Mouse (Mus musculus) heart, postnatal 0 days (tissue): ENCODE measurements around the gene Fer1l4. TPM values are rescaled to one million over a fixed set of nuclear protein-coding genes. Genes with fewer than 3 reads are reported as not detected.

Experiments
- ATAC-seq: fragments of 200-750 bp; cut with Nextera tagmentation; 2 replicates; pipeline ENCODE4 v1.8.0; 2017; ENCODE audit warnings: low read depth, moderate number of reproducible peaks, moderate library complexity; ENCODE audit not compliant: insufficient read depth
- DNase-seq: peaks from one replicate; pipeline ENCODE4 v3.0.0-alpha.2; 2016; ENCODE audit warnings: low spot score
- H3K27ac ChIP-seq: fragments of 300-500 bp; sonication (generic); 2 replicates; pipeline ENCODE4 v1.5.1; 2014; ENCODE audit warnings: low read depth, mild to moderate bottlenecking
- H3K27me3 ChIP-seq: fragments of 300-500 bp; sonication (generic); 2 replicates; pipeline ENCODE4 v1.6.1; 2014; ENCODE audit warnings: low read length, mixed read lengths; ENCODE audit not compliant: control insufficient read depth, insufficient read depth
- H3K36me3 ChIP-seq: fragments of 300-500 bp; sonication (generic); replicated peaks from 2 replicates; pipeline ENCODE4 v1.6.1; 2014; ENCODE audit warnings: low read length, mixed read lengths; ENCODE audit not compliant: control insufficient read depth, insufficient read depth
- H3K4me1 ChIP-seq: fragments of 300-500 bp; sonication (generic); 2 replicates; pipeline ENCODE4 v1.6.1; 2014; ENCODE audit warnings: antibody characterized with exemption; ENCODE audit not compliant: control insufficient read depth, insufficient read depth
- H3K4me2 ChIP-seq: fragments of 300-500 bp; sonication (generic); 2 replicates; pipeline ENCODE4 v1.6.1; 2014; ENCODE audit warnings: low read depth, mild to moderate bottlenecking, low read length, moderate library complexity
- H3K4me3 ChIP-seq: fragments of 300-500 bp; sonication (generic); 2 replicates; pipeline ENCODE4 v1.5.1; 2014; ENCODE audit warnings: low read depth, low read length
- H3K9ac ChIP-seq: fragments of 300-500 bp; sonication (generic); replicated peaks from 2 replicates; pipeline ENCODE4 v1.6.1; 2014; ENCODE audit warnings: low read depth, low read length, mixed read lengths
- H3K9me3 ChIP-seq: fragments of 300-500 bp; sonication (generic); replicated peaks from 2 replicates; pipeline ENCODE4 v1.6.1; 2016; ENCODE audit warnings: low read length; ENCODE audit not compliant: control insufficient read depth
- CTCF ChIP-seq: IDR thresholded peaks from 2 replicates; pipeline ENCODE4 v1.5.1; 2016; ENCODE audit warnings: antibody characterized with exemption, control low read depth, low read depth
- EP300 ChIP-seq: IDR thresholded peaks from 2 replicates; pipeline ENCODE4 v1.6.1; 2016; ENCODE audit warnings: antibody characterized with exemption, low read depth
- WGBS: fragments of 180-500 bp; shearing (Covaris S2); extraction: QIAGEN DNeasy Blood & Tissue Kit; methylation state at CpG from one replicate; pipeline ENCODE4 v1.1.7; 2014; 5-methylcytosine and 5-hydroxymethylcytosine counted together
- polyA plus RNA-seq: library from polyadenylated mRNA; unstranded; fragments of >200 nt; fragmentation: Nextera tagmentation; extraction: Ambion mirVana; gene quantifications from 2 replicates; pipeline ENCODE4 v1.2.1, GENCODE M21; 2015
- total RNA-seq: library from RNA; depleted of rRNA; stranded (reverse); fragments of >200 nt; gene quantifications from 2 replicates; pipeline ENCODE4 v1.2.3, GENCODE M21; 2014; ENCODE audit warnings: low replicate concordance

The Fer1l4 gene
- total and polyA plus RNA-seq, 2 experiments from 2014 or later = 0.61 TPM; not detected in 1

DNA sequence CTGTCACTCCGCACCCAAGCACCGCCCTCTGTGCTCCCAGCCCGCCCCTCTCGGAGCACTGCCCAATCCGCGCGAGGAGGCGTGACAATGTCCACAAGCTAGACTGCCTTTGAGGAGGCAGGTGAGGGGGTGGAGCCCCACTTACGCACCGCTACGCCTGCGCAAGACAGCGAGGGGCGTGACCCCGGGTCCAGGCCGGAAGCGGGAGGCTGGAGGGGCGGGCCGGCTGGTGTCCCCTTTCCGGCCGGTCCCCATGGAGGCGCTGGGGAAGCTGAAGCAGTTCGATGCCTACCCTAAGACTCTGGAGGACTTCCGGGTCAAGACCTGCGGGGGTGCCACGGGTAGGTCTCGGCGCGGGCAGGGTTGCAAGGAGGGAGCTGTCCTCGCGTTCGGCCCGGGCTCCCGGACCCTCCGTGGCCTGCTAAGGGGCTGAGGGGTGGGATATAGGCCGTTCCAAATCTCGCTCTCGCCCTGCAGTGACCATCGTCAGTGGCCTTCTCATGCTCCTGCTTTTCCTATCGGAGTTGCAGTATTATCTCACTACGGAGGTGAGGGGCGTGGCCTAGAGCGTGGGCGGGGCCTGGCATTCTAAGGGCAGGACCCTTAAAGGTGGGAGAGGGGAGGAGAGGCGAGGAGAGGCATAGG, 44.7 kb downstream of the Fer1l4 start, which contains the start of the genes 6430550D23Rik and Ergic3:
Gene 6430550D23Rik (minus strand): TSS at position 90 of the 645 bp plus-strand sequence.
Gene Ergic3 (plus strand): TSS at position 158 of the 645 bp plus-strand sequence.
- Histone ChIP-seq H3K27me3 (no peaks in the 10 kb centered on the region), H3K9me3 (no peaks in the 10 kb centered on the region), H3K4me1 (no peaks in the 10 kb centered on the region), H3K9ac (peak within 1 kb of the TSS; percentile 81), H3K4me2 (peak within 1 kb of the TSS; percentile 89), H3K36me3 (peaks cover 33% of the 10 kb centered on the region), H3K27ac (peak within 1 kb of the TSS; percentile 66), H3K4me3 (peak within 1 kb of the TSS; percentile 91)
- under 1% methylated on average over 44 of the region's 45 CpGs for WGBS
- ATAC-seq = peak; percentile 100
- peak; percentile 96 for DNase-seq
- no peak for TF ChIP-seq EP300
- no peak for TF ChIP-seq CTCF

DNA sequence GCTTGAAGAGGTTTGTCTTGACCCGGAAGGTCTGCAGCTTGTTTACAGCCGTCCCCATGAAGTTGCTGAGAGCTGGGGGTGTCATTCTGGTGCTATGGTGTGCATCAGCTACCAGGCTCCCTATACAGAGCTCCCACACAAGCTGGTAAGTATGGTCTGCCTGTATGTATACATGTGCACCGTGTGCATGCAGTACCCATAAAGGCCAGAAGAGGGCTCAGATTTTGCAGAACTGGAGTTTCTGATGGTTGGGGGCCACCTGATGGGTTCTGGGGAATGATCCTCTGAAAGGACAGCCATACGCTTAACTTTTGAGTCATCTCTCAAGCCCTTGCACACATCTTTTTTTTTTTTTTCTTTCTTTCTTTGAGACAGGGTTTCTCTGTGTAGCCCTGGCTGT, 47.4 kb downstream of the Fer1l4 start:
- ATAC-seq (no peak), DNase-seq (no peak)
- Histone ChIP-seq H3K36me3 (peaks cover 18% of the 10 kb centered on the region; the same call in 1 of the 2 replicates), H3K4me2 (no peak overlapping the region), H3K27me3 (no peaks in the 10 kb centered on the region), H3K4me3 (no peak overlapping the region), H3K27ac (no peak overlapping the region), H3K9me3 (no peaks in the 10 kb centered on the region), H3K4me1 (no peaks in the 10 kb centered on the region), H3K9ac (no peak overlapping the region)
- TF ChIP-seq EP300 (no peak), CTCF (0 out of 2 replicates have a peak, but pooled peaks have one; percentile 11)
- 92% methylated on average over 4 of the region's 4 CpGs for WGBS

DNA sequence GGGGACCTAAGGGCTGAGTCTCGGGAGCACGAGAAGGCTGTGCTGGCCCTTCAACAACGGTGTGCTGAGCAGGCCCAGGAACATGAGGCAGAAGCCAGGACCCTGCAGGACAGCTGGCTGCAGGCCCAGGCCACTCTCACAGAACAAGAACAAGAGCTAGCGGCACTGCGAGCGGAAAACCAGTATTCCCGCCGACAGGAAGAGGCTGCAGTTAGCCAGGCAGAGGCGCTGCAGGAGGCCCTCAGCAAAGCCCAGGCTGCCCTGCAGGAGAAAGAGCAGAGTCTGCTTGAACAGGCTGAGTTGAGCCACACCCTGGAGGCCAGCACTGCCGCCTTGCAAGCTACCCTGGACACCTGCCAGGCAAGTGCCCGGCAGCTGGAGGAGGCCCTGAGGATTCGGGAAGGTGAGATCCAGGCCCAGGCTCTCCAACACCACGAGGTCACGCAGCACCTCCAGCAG, 60.9 kb downstream of the Fer1l4 start:
- Histone ChIP-seq H3K9me3 (no peaks in the 10 kb centered on the region), H3K4me2 (no peak overlapping the region), H3K4me3 (no peak overlapping the region), H3K36me3 (peaks cover 88% of the 10 kb centered on the region), H3K4me1 (peaks cover 12% of the 10 kb centered on the region), H3K27ac (0 out of 2 replicates have a peak overlapping the region, but pooled peaks have one; percentile 44), H3K27me3 (no peaks in the 10 kb centered on the region), H3K9ac (peak overlapping the region; percentile 7; the same call in 1 of the 2 replicates)
- DNase-seq (peak; percentile 72), ATAC-seq (peak; percentile 78)
- WGBS = 34% methylated on average over 14 of the region's 14 CpGs
- TF ChIP-seq CTCF (peak; percentile 23; the same call in 1 of the 2 replicates), EP300 (no peak)

DNA sequence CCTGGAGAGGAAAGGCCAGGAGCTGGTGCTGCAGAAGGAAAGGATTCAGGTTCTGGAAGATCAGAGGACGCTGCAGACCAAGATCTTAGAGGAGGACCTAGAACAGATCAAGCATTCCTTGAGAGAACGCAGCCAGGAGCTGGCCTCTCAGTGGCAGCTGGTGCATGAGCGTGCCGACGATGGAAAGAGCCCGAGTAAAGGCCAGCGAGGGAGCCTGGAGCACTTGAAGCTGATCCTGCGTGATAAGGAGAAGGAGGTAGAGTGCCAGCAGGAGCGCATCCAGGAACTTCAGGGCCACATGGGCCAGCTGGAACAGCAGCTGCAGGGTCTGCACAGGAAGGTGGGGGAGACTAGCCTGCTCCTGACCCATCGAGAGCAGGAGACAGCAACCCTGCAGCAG, 61.6 kb downstream of the Fer1l4 start:
- H3K9ac ChIP-seq = no peak overlapping the region
- no peak for DNase-seq
- no peak for TF ChIP-seq CTCF
- TF ChIP-seq EP300 = no peak
- no peak overlapping the region for H3K4me3 ChIP-seq
- peaks cover 12% of the 10 kb centered on the region for H3K4me1 ChIP-seq
- WGBS = 79% methylated on average over 10 of the region's 10 CpGs
- H3K27me3 ChIP-seq = no peaks in the 10 kb centered on the region
- H3K36me3 ChIP-seq = peaks cover 87% of the 10 kb centered on the region
- H3K4me2 ChIP-seq = no peak overlapping the region
- ATAC-seq = no peak
- H3K9me3 ChIP-seq = no peaks in the 10 kb centered on the region
- H3K27ac ChIP-seq = no peak overlapping the region

DNA sequence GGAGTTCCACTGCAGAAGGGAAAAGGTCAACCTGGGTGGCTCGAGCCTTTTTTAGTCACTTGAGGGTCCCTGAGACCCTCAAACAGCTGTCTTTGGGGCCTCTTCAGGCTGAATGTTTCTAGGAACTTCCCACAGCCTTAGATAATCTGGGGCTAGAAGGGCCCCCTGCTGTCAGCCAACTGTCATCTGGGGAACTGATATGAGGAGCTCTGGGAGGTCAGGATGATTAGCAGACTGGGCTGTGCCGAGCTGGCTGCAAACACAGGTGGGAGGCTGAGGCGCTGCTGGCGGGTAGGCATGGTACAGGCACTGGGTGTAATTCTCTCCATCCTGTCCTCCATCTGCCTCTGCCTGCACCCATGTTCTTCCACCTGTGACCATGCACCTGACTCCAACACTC, 63.7 kb downstream of the Fer1l4 start:
- Histone ChIP-seq H3K4me2 (no peak overlapping the region), H3K9me3 (no peaks in the 10 kb centered on the region), H3K27me3 (no peaks in the 10 kb centered on the region), H3K4me1 (peaks cover 12% of the 10 kb centered on the region), H3K36me3 (peaks cover 87% of the 10 kb centered on the region), H3K9ac (no peak overlapping the region), H3K4me3 (no peak overlapping the region), H3K27ac (no peak overlapping the region)
- no peak for DNase-seq
- no peak for ATAC-seq
- no peak for TF ChIP-seq CTCF
- no peak for TF ChIP-seq EP300
- whole genome bisulfite sequencing = 37% methylated on average over 4 of the region's 4 CpGs
